Mouse (Mus musculus) Muller cell, postnatal 12 days (primary cell): ENCODE measurements around the gene Zfand5.
A peak's percentile ranks its signal among the peaks of the same experiment; 100 is the strongest.

Source experiments
- DNase-seq: peaks from one replicate; pipeline ENCODE4 v3.0.0-alpha.2; 2015; ENCODE audit errors: inconsistent ontology term

The Zfand5 gene

GRCm38 (mm10) chr19:21328951-21329350 lies 56.9 kb downstream of the Zfand5 start:
- no peak for DNase-seq

GRCm38 (mm10) chr19:21329770-21330169 lies 57.7 kb downstream of the Zfand5 start:
- peak; percentile 1 for DNase-seq

- DNase-seq: no peak
Observed at GRCm38 (mm10) chr19:21330305-21331115, 58.4 kb downstream of the Zfand5 start.

- DNase-seq: no peak
Observed at GRCm38 (mm10) chr19:21331621-21332155, 59.6 kb downstream of the Zfand5 start.
